26 mouse cellular contexts compared by ENCODE assay signal in genomic region chr15:96372628-96373027, GRCm38 (mm10).
"Had no signal": no experiment of that assay in that cellular context is flagged by ENCODE, and none has a peak within 500 bp of the region (broad histone marks: within the 10 kb centered on the region; RNA-seq: fewer than 3 reads in every experiment).

No protein-coding gene starts in this region.

- H3K9ac ChIP-seq: limb, embryonic 12.5 days; limb, embryonic 13.5 days; limb, embryonic 15.5 days; liver, embryonic 13.5 days; liver, embryonic 14.5 days; liver, embryonic 15.5 days; lung, embryonic 14.5 days; lung, embryonic 15.5 days; midbrain, embryonic 12.5 days; midbrain, embryonic 13.5 days; midbrain, embryonic 15.5 days; neural tube, embryonic 12.5 days had no signal

- H3K4me1 ChIP-seq: limb, embryonic 10.5 days; limb, embryonic 12.5 days; liver, embryonic 13.5 days; liver, embryonic 15.5 days; midbrain, embryonic 10.5 days; midbrain, embryonic 12.5 days; midbrain, embryonic 13.5 days; midbrain, embryonic 15.5 days; neural tube, embryonic 12.5 days had no signal

- H3K4me3 ChIP-seq: left cerebral cortex, adult 2 months; limb, embryonic 10.5 days; limb, embryonic 12.5 days; limb, embryonic 13.5 days; limb, embryonic 15.5 days; liver, embryonic 13.5 days; liver, embryonic 15.5 days; lung, embryonic 15.5 days; megakaryocyte, embryonic 14.5 days; midbrain, embryonic 10.5 days; midbrain, embryonic 12.5 days; midbrain, embryonic 13.5 days; midbrain, embryonic 15.5 days; neural tube, embryonic 12.5 days had no signal

- ATAC-seq: lung, postnatal 0 days; midbrain, embryonic 13.5 days; midbrain, embryonic 15.5 days; midbrain, embryonic 16.5 days had no signal

- H3K4me2 ChIP-seq: limb, embryonic 12.5 days; limb, embryonic 13.5 days; limb, embryonic 15.5 days; liver, embryonic 13.5 days; liver, embryonic 15.5 days; lung, embryonic 14.5 days; lung, embryonic 15.5 days; midbrain, embryonic 11.5 days; midbrain, embryonic 12.5 days; midbrain, embryonic 13.5 days; midbrain, embryonic 15.5 days; neural tube, embryonic 12.5 days had no signal

- H3K27me3 ChIP-seq: limb, embryonic 12.5 days; limb, embryonic 13.5 days; limb, embryonic 15.5 days; liver, embryonic 13.5 days; liver, embryonic 15.5 days; lung, embryonic 15.5 days; megakaryocyte, embryonic 14.5 days; midbrain, embryonic 12.5 days; midbrain, embryonic 13.5 days; midbrain, embryonic 15.5 days; neural tube, embryonic 12.5 days had no signal

- DNase-seq: left cerebral cortex, postnatal 4 days; liver; liver, embryonic 13.5 days; lung, adult 18-20 months; lung, adult 2 months; lung, embryonic 14.5 days; lung, postnatal 4 days; midbrain, embryonic 14.5 days had no signal

- H3K9me3 ChIP-seq: limb, embryonic 10.5 days; limb, embryonic 12.5 days; limb, embryonic 13.5 days; limb, embryonic 15.5 days; liver, embryonic 13.5 days; liver, embryonic 15.5 days; lung, embryonic 15.5 days; megakaryocyte, embryonic 14.5 days; midbrain, embryonic 10.5 days; midbrain, embryonic 12.5 days; midbrain, embryonic 13.5 days; midbrain, embryonic 15.5 days; neural tube, embryonic 12.5 days had no signal

- H3K27ac ChIP-seq: left cerebral cortex, adult 2 months; limb, embryonic 10.5 days; limb, embryonic 12.5 days; limb, embryonic 13.5 days; limb, embryonic 15.5 days; liver, embryonic 13.5 days; liver, embryonic 14.5 days; liver, embryonic 15.5 days; lung, embryonic 15.5 days; macrophage; midbrain, embryonic 10.5 days; midbrain, embryonic 12.5 days; midbrain, embryonic 13.5 days; midbrain, embryonic 15.5 days; neural tube, embryonic 12.5 days had no signal
